Mouse (Mus musculus): ENCODE data around the gene Hspb8.
"Not testable (repeated sequence)": the region's sequence is repeated elsewhere in the genome, so short reads cannot be mapped to it uniquely, and the experiment has no call there.

Gene Hspb8

GRCm38 (mm10) chr5:116396104-116396503, 26.6 kb downstream of the Hspb8 start:
- no peak for DNase-seq (ENCODE audit: low read depth, low spot score)

- DNase-seq (ENCODE audit: low read depth, low spot score): no peak
Measured at GRCm38 (mm10) chr5:116392603-116393002, 30.1 kb downstream of the Hspb8 start.

GRCm38 (mm10) chr5:116389856-116390542, 32.7 kb downstream of the Hspb8 start:
- no peak for DNase-seq (ENCODE audit: low read depth, low spot score)

- no peak for DNase-seq (ENCODE audit: low read depth, low spot score)
Measured at GRCm38 (mm10) chr5:116389321-116389720, 33.3 kb downstream of the Hspb8 start.

- no peak for DNase-seq (ENCODE audit: low read depth, low spot score)
Measured at GRCm38 (mm10) chr5:116387302-116387935, 35.2 kb downstream of the Hspb8 start.

- no peak for DNase-seq (ENCODE audit: low read depth, low spot score)
Measured at GRCm38 (mm10) chr5:116386020-116386419, 36.6 kb downstream of the Hspb8 start.

- not testable (repeated sequence) for DNase-seq (ENCODE audit: low read depth, low spot score)
Measured at GRCm38 (mm10) chr5:116382646-116383045, 40.0 kb downstream of the Hspb8 start.

- DNase-seq (ENCODE audit: low read depth, low spot score): no peak
Measured at GRCm38 (mm10) chr5:116381726-116382125, 40.9 kb downstream of the Hspb8 start.

GRCm38 (mm10) chr5:116381217-116381616, 41.4 kb downstream of the Hspb8 start:
- DNase-seq (ENCODE audit: low read depth, low spot score): no peak

GRCm38 (mm10) chr5:116380384-116380783, 42.3 kb downstream of the Hspb8 start:
- DNase-seq (ENCODE audit: low read depth, low spot score): no peak

GRCm38 (mm10) chr5:116378872-116379271, 43.8 kb downstream of the Hspb8 start:
- no peak for DNase-seq (ENCODE audit: low read depth, low spot score)

GRCm38 (mm10) chr5:116367923-116368322, 54.7 kb downstream of the Hspb8 start:
- no peak for DNase-seq (ENCODE audit: low read depth, low spot score)

- DNase-seq (ENCODE audit: low read depth, low spot score): no peak
Measured at GRCm38 (mm10) chr5:116366889-116367682, 55.6 kb downstream of the Hspb8 start.

- no peak for DNase-seq (ENCODE audit: low read depth, low spot score)
Measured at GRCm38 (mm10) chr5:116361342-116361741, 61.3 kb downstream of the Hspb8 start.

GRCm38 (mm10) chr5:116360751-116361150, 61.9 kb downstream of the Hspb8 start:
- DNase-seq (ENCODE audit: low read depth, low spot score): no peak
